Mouse (Mus musculus): Measurements from ENCODE around the gene H2al2a. TPM values are rescaled to one million over a fixed set of nuclear protein-coding genes. Genes with fewer than 3 reads are reported as not detected.

H2al2a gene
- polyA plus RNA-seq, 1 experiment from 2014 or later: not detected

GRCm38 (mm10) chr2:18038141-18038752, 41.5 kb upstream of the H2al2a start:
- no peak for ATAC-seq
- WGBS: 72% methylated on average over 3 of the region's 3 CpGs
- Histone ChIP-seq H3K27me3 (replicated peaks; ENCODE audit: control insufficient read depth, insufficient read depth, low read length) (no peaks in the 10 kb centered on the region), H3K27ac (ENCODE audit: low read length) (no peak overlapping the region), H3K9me3 (ENCODE audit: control insufficient read depth, low read length) (no peaks in the 10 kb centered on the region), H3K4me1 (ENCODE audit: control insufficient read depth, insufficient read depth, low read length) (peaks cover 23% of the 10 kb centered on the region), H3K9ac (ENCODE audit: low read depth, low read length) (no peak overlapping the region), H3K36me3 (ENCODE audit: control insufficient read depth, insufficient read depth, low read length) (no peaks in the 10 kb centered on the region), H3K4me3 (ENCODE audit: low read length) (no peak overlapping the region), H3K4me2 (ENCODE audit: low read depth, low read length) (no peak overlapping the region)

GRCm38 (mm10) chr2:18037491-18037890, 40.7 kb upstream of the H2al2a start, which contains the start of gene A930004D18Rik:
TSS of gene A930004D18Rik (minus strand) at chr2:18037737.
- peaks cover 26% of the 10 kb centered on the region for H3K4me1 ChIP-seq (ENCODE audit: control insufficient read depth, insufficient read depth, low read length)
- H3K4me3 ChIP-seq (ENCODE audit: low read length): no peak within 1 kb of the TSS
- no peak within 1 kb of the TSS for H3K27ac ChIP-seq (ENCODE audit: low read length)
- WGBS: 68% methylated on average over 2 of the region's 2 CpGs
- H3K9ac ChIP-seq (ENCODE audit: low read depth, low read length): no peak within 1 kb of the TSS
- no peak for ATAC-seq
- H3K36me3 ChIP-seq (ENCODE audit: control insufficient read depth, insufficient read depth, low read length): no peaks in the 10 kb centered on the region
- no peaks in the 10 kb centered on the region for H3K27me3 ChIP-seq (replicated peaks; ENCODE audit: control insufficient read depth, insufficient read depth, low read length)
- H3K4me2 ChIP-seq (ENCODE audit: low read depth, low read length): no peak within 1 kb of the TSS
- no peaks in the 10 kb centered on the region for H3K9me3 ChIP-seq (ENCODE audit: control insufficient read depth, low read length)

GRCm38 (mm10) chr2:18034371-18035250, 37.9 kb upstream of the H2al2a start:
- Histone ChIP-seq H3K4me3 (ENCODE audit: low read length) (no peak overlapping the region), H3K27ac (ENCODE audit: low read length) (no peak overlapping the region), H3K4me2 (ENCODE audit: low read depth, low read length) (no peak overlapping the region), H3K36me3 (ENCODE audit: control insufficient read depth, insufficient read depth, low read length) (no peaks in the 10 kb centered on the region), H3K4me1 (ENCODE audit: control insufficient read depth, insufficient read depth, low read length) (peaks cover 23% of the 10 kb centered on the region), H3K9ac (ENCODE audit: low read depth, low read length) (no peak overlapping the region), H3K9me3 (ENCODE audit: control insufficient read depth, low read length) (no peaks in the 10 kb centered on the region), H3K27me3 (replicated peaks; ENCODE audit: control insufficient read depth, insufficient read depth, low read length) (no peaks in the 10 kb centered on the region)
- ATAC-seq: no peak
- 76% methylated on average over 10 of the region's 10 CpGs for WGBS

DNA sequence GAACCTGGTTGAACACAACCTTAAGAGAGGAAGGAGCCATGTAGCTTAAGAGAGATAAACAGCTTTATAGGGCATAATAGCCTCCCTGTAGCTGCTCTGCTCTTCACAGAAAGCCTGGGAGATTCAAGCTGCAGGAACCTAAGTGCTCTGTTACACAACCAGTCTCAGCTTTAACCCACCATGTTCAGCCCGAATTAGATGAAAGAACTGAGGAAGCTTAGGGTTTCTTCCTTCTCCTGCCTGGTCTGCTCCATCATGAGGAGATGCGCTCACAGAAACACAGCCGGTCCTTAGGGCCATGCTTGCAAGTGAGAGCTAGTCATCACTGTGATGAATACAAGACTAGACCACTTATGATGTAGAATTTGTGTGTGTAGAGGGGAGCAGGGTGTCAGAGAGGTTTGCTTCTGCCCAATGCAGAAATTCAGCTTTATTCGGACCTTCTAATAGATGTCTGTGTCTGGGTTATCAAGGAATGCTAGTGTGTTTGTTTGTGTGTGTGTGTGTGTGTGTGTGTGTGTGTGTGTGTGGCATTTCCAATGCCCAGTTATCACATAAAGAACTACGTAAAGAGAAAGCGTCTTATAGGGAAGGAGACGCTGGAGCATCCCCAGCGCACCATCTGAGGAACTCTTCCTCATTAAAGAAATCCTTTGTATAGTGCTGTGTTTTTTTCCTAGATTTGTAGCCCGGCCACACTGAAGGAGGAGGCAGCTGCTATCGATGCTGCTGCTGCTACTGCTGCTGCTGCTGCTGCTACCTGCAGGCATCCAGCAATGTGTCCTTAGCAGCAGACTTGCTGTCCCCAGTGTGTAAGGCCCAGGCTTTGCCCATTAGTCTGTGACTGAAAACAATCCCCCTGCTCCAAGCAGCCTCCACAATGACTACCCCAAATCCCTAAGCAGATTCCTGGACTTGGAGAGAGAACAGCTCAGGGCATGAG, 36.7 kb upstream of the H2al2a start:
- Histone ChIP-seq H3K4me2 (ENCODE audit: low read depth, low read length) (no peak overlapping the region), H3K4me3 (ENCODE audit: low read length) (no peak overlapping the region), H3K27ac (ENCODE audit: low read length) (no peak overlapping the region), H3K9me3 (ENCODE audit: control insufficient read depth, low read length) (no peaks in the 10 kb centered on the region), H3K27me3 (replicated peaks; ENCODE audit: control insufficient read depth, insufficient read depth, low read length) (no peaks in the 10 kb centered on the region), H3K4me1 (ENCODE audit: control insufficient read depth, insufficient read depth, low read length) (peaks cover 16% of the 10 kb centered on the region), H3K36me3 (ENCODE audit: control insufficient read depth, insufficient read depth, low read length) (no peaks in the 10 kb centered on the region), H3K9ac (ENCODE audit: low read depth, low read length) (no peak overlapping the region)
- no peak for ATAC-seq
- WGBS: 70% methylated on average over 10 of the region's 10 CpGs

DNA sequence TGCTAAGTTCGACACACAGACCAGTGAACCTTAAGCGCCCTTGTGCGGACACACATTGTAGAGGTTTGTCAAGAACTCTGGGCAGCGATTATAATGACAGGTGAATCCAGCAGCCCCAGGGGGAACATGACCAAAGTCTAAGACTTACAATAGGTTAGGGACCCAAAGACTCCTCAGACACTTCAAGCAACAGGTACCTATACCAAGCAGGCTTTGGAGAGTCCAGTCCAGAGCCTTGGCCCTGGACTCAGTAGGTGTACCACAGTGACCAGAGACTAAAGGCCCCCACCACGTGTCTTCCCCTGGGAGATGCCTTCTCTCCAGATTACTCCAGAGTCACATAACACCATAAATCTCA, 35.8 kb upstream of the H2al2a start:
- no peak overlapping the region for H3K4me2 ChIP-seq (ENCODE audit: low read depth, low read length)
- no peak for ATAC-seq
- H3K36me3 ChIP-seq (ENCODE audit: control insufficient read depth, insufficient read depth, low read length): no peaks in the 10 kb centered on the region
- H3K9ac ChIP-seq (ENCODE audit: low read depth, low read length): no peak overlapping the region
- H3K27me3 ChIP-seq (replicated peaks; ENCODE audit: control insufficient read depth, insufficient read depth, low read length): no peaks in the 10 kb centered on the region
- H3K27ac ChIP-seq (ENCODE audit: low read length): 0 out of 2 replicates have a peak overlapping the region, but pooled peaks have one; percentile 43
- no peak overlapping the region for H3K4me3 ChIP-seq (ENCODE audit: low read length)
- H3K9me3 ChIP-seq (ENCODE audit: control insufficient read depth, low read length): no peaks in the 10 kb centered on the region
- WGBS: 76% methylated on average over 5 of the region's 5 CpGs
- peaks cover 16% of the 10 kb centered on the region for H3K4me1 ChIP-seq (ENCODE audit: control insufficient read depth, insufficient read depth, low read length)

GRCm38 (mm10) chr2:18031831-18032537, 35.2 kb upstream of the H2al2a start:
- 6% methylated on average over 34 of the region's 34 CpGs for WGBS

DNA sequence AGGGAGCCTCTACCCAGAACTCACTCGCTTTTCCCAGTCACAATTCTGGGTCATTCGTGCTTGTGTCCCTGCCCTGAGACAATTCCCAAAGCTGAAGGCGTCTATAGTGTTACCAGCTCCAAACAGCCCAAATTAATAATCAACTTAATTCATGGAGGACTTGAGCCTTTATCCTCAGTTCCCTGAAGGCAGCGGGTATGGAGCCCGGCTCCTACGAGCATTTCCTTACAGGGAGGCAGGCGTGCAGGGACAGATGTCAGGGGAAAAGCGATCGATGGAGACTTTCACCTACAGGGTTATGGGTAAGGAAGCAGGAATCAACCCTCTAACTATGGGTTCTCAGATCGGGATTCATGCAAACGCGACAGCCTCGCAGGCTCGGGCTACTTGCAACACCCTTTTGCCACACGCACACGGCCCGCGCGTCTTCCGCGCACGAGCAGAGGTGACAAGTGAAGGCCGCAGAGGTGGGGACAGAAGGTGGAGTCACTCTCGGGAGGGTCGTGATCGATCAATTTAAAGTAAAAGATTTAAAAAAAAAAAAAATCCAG, 34.6 kb upstream of the H2al2a start:
- Histone ChIP-seq H3K9ac (ENCODE audit: low read depth, low read length) (peak overlapping the region; percentile 92), H3K27ac (ENCODE audit: low read length) (no peak overlapping the region; the same call in 1 of the 2 replicates), H3K36me3 (ENCODE audit: control insufficient read depth, insufficient read depth, low read length) (no peaks in the 10 kb centered on the region), H3K9me3 (ENCODE audit: control insufficient read depth, low read length) (no peaks in the 10 kb centered on the region), H3K4me1 (ENCODE audit: control insufficient read depth, insufficient read depth, low read length) (peaks cover 21% of the 10 kb centered on the region), H3K4me2 (ENCODE audit: low read depth, low read length) (peak overlapping the region; percentile 97), H3K4me3 (ENCODE audit: low read length) (peak overlapping the region; percentile 53), H3K27me3 (replicated peaks; ENCODE audit: control insufficient read depth, insufficient read depth, low read length) (no peaks in the 10 kb centered on the region)
- ATAC-seq: no peak
- 9% methylated on average over 26 of the region's 26 CpGs for WGBS

More at GRCm38 (mm10) chr2:18031831-18032537, 35.2 kb upstream of the H2al2a start:
- H3K4me2 ChIP-seq (ENCODE audit: low read depth, low read length): peak overlapping the region; percentile 97
- H3K9me3 ChIP-seq (ENCODE audit: control insufficient read depth, low read length): no peaks in the 10 kb centered on the region
- peaks cover 16% of the 10 kb centered on the region for H3K4me1 ChIP-seq (ENCODE audit: control insufficient read depth, insufficient read depth, low read length)
- H3K27ac ChIP-seq (ENCODE audit: low read length): peak overlapping the region; percentile 43; the same call in 1 of the 2 replicates
- ATAC-seq: no peak
- H3K36me3 ChIP-seq (ENCODE audit: control insufficient read depth, insufficient read depth, low read length): no peaks in the 10 kb centered on the region
- no peaks in the 10 kb centered on the region for H3K27me3 ChIP-seq (replicated peaks; ENCODE audit: control insufficient read depth, insufficient read depth, low read length)
- H3K9ac ChIP-seq (ENCODE audit: low read depth, low read length): peak overlapping the region; percentile 92
- peak overlapping the region; percentile 53 for H3K4me3 ChIP-seq (ENCODE audit: low read length)

GRCm38 (mm10) chr2:18030581-18030980, 33.8 kb upstream of the H2al2a start:
- no peak for ATAC-seq
- no peaks in the 10 kb centered on the region for H3K9me3 ChIP-seq (ENCODE audit: control insufficient read depth, low read length)
- WGBS: 78% methylated on average over 8 of the region's 8 CpGs
- H3K4me1 ChIP-seq (ENCODE audit: control insufficient read depth, insufficient read depth, low read length): peaks cover 27% of the 10 kb centered on the region
- H3K27me3 ChIP-seq (replicated peaks; ENCODE audit: control insufficient read depth, insufficient read depth, low read length): no peaks in the 10 kb centered on the region
- H3K9ac ChIP-seq (ENCODE audit: low read depth, low read length): no peak overlapping the region
- H3K27ac ChIP-seq (ENCODE audit: low read length): no peak overlapping the region
- no peak overlapping the region for H3K4me3 ChIP-seq (ENCODE audit: low read length)
- H3K36me3 ChIP-seq (ENCODE audit: control insufficient read depth, insufficient read depth, low read length): no peaks in the 10 kb centered on the region
- no peak overlapping the region for H3K4me2 ChIP-seq (ENCODE audit: low read depth, low read length)
